In the genomic region with DNA sequence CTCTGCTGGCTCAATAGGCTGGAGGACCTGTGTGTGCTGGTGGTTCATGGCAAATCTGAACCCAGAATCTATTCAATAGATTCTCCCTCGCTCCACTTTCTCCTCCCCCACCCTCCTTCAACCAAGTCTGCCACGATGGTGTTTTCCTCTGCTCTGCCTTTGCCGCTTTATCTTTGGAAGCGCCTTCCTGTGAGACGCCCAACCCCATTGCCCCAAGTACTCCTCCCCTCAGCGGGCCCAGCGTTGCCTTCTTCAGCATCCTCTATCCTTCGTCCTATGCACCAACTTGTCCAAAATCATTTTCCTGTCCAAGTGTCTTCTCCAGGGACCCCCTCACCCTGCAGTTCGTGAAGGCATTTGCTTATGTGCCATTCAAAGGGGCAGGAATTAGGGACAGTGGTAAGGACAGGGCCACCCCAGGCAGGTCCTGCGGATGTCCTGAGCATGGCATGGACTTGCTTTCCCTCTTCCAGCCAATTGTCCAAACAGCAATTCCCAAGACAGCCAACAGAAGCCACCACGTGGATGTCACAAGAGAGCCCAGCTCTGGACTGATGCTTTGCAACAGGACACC, we compare ENCODE assay signal across 19 mouse cellular contexts.
DNase-seq lines count a peak whose midpoint lies in the region; ATAC-seq and TF ChIP-seq lines count a peak whose summit lies in the region.
"Had no signal": no experiment of that assay in that cellular context is flagged by ENCODE, and none has a peak within 500 bp of the region (broad histone marks: within the 10 kb centered on the region; RNA-seq: fewer than 3 reads in every experiment).

No protein-coding gene starts in this region.

- H3K4me1 ChIP-seq in heart, embryonic 14.5 days (ENCODE audit: control insufficient read depth in 2 of 2, insufficient read depth in 2 of 2, low read length in 2 of 2): peaks cover 18 to 19% of the 10 kb centered on the region in 2 experiments
- H3K4me1 ChIP-seq in liver, postnatal 0 days (ENCODE audit: insufficient read depth): peaks cover 4% of the 10 kb centered on the region; the same call in 1 of the 2 replicates

- H3K9me3 ChIP-seq in heart, embryonic 14.5 days (ENCODE audit: control insufficient read depth, low read length): no peaks in the 10 kb centered on the region; the same call in 1 of the 2 replicates
- H3K9me3 ChIP-seq in liver, postnatal 0 days (ENCODE audit: low read length): no peaks in the 10 kb centered on the region
- H3K9me3 ChIP-seq: embryonic facial prominence, embryonic 13.5 days; heart, embryonic 13.5 days; hindbrain, embryonic 13.5 days; limb, embryonic 10.5 days; midbrain, embryonic 12.5 days had no signal

- H3K36me3 ChIP-seq in heart, embryonic 14.5 days (ENCODE audit: control insufficient read depth, insufficient read depth, low read length): no peaks in the 10 kb centered on the region
- 0 out of 2 replicates have a peak, but pooled peaks cover 5% of the 10 kb centered on the region for H3K36me3 ChIP-seq in liver, postnatal 0 days (replicated peaks; ENCODE audit: insufficient read depth, low read length)
- H3K36me3 ChIP-seq: embryonic facial prominence, embryonic 13.5 days; hindbrain, embryonic 13.5 days; midbrain, embryonic 12.5 days had no signal

- no peak overlapping the region for H3K9ac ChIP-seq in heart, embryonic 14.5 days (ENCODE audit: low read length)
- H3K9ac ChIP-seq in liver, postnatal 0 days (replicated peaks): no peak overlapping the region
- H3K9ac ChIP-seq: embryonic facial prominence, embryonic 13.5 days; heart, embryonic 13.5 days; hindbrain, embryonic 13.5 days; liver, embryonic 14.5 days; midbrain, embryonic 12.5 days had no signal

- TF ChIP-seq EP300 in liver, postnatal 0 days (IDR thresholded peaks at IDR 0.05; ENCODE audit: low read depth): no peak

- H3K4me3 ChIP-seq in heart, embryonic 14.5 days (ENCODE audit: control insufficient read depth in 1 of 2, insufficient read depth in 1 of 2, low read depth in 1 of 2, low read length in 2 of 2): no peak overlapping the region
- no peak overlapping the region for H3K4me3 ChIP-seq in liver, postnatal 0 days (ENCODE audit: low read depth, low read length)
- H3K4me3 ChIP-seq: embryonic facial prominence, embryonic 13.5 days; heart, embryonic 13.5 days; hindbrain, embryonic 13.5 days; limb, embryonic 10.5 days; midbrain, embryonic 12.5 days had no signal

- no peaks in the 10 kb centered on the region for H3K27me3 ChIP-seq in heart, embryonic 14.5 days (ENCODE audit: control insufficient read depth, insufficient read depth, low read length)
- no peaks in the 10 kb centered on the region for H3K27me3 ChIP-seq in liver, postnatal 0 days (ENCODE audit: insufficient read depth, low read length)
- H3K27me3 ChIP-seq: CH12.LX; embryonic facial prominence, embryonic 13.5 days; heart, embryonic 13.5 days; hindbrain, embryonic 13.5 days; midbrain, embryonic 12.5 days had no signal

- DNase-seq in heart, postnatal 4 days: no peak
- DNase-seq in kidney, postnatal 10 days: peak; percentile 20
- no peak for DNase-seq in kidney, postnatal 4 days
- no peak for DNase-seq in liver, postnatal 0 days
- no peak for DNase-seq in right cerebral cortex, postnatal 36 days (ENCODE audit: low spot score in 2 of 2)
- no peak for DNase-seq in layer of hippocampus, postnatal 10 days (ENCODE audit: low spot score in 2 of 2)
- DNase-seq: adrenal gland, postnatal 14 days; cerebellum, postnatal 10 days had no signal

- no peak overlapping the region for H3K4me2 ChIP-seq in heart, embryonic 14.5 days (ENCODE audit: low read length)
- H3K4me2 ChIP-seq in liver, postnatal 0 days (ENCODE audit: low read depth, low read length): no peak overlapping the region
- H3K4me2 ChIP-seq: embryonic facial prominence, embryonic 13.5 days; heart, embryonic 13.5 days; hindbrain, embryonic 13.5 days; midbrain, embryonic 12.5 days had no signal

- no peak overlapping the region for H3K27ac ChIP-seq in heart, embryonic 14.5 days (replicated peaks in 1 of 2; ENCODE audit: control insufficient read depth in 1 of 2, insufficient read depth in 1 of 2, low read depth in 2 of 2, low read length in 2 of 2)
- H3K27ac ChIP-seq in liver, postnatal 0 days (ENCODE audit: low read depth): 0 out of 2 replicates have a peak overlapping the region, but pooled peaks have one; percentile 11
- H3K27ac ChIP-seq: embryonic facial prominence, embryonic 13.5 days; hindbrain, embryonic 13.5 days; limb, embryonic 10.5 days; liver, embryonic 14.5 days; midbrain, embryonic 12.5 days had no signal

- no peak for TF ChIP-seq CTCF in liver, postnatal 0 days (IDR thresholded peaks at IDR 0.05; ENCODE audit: low read depth)

- WGBS in heart, embryonic 14.5 days: 57% methylated on average over 11 of the region's 11 CpGs
- 69% methylated on average over 11 of the region's 11 CpGs for WGBS in liver, postnatal 0 days (ENCODE audit: insufficient replicate concordance)

- 0 out of 2 replicates have a peak, but pooled peaks have one; percentile 33 for ATAC-seq in heart, embryonic 14.5 days (ENCODE audit: insufficient number of reproducible peaks, insufficient read depth, low FRiP score, low read depth)
- 0 out of 2 replicates have a peak, but pooled peaks have one; percentile 53 for ATAC-seq in erythroblast, adult 5-6 weeks (replicated peaks; ENCODE audit: low FRiP score, poor library complexity, severe bottlenecking)
- ATAC-seq in liver, postnatal 0 days: no peak
- ATAC-seq: forebrain, embryonic 16.5 days; inflammation-experienced regulatory T-cells, adult 6 months had no signal
